Mouse (Mus musculus) cortical plate, adult 2 months (tissue): ENCODE measurements around the gene Hypk. TPM values are rescaled to one million over a fixed set of nuclear protein-coding genes. Genes with fewer than 3 reads are reported as not detected.

Experiments used
- H3K27ac ChIP-seq: fragments of 200-500 bp; 2 replicates; pipeline ENCODE4 v1.5.1; 2012; ENCODE audit warnings: low read length, control low read depth, inconsistent platforms; ENCODE audit not compliant: insufficient read depth
- H3K4me1 ChIP-seq: fragments of 200-500 bp; 2 replicates; pipeline ENCODE4 v1.6.1; 2011; ENCODE audit warnings: low read length; ENCODE audit not compliant: control insufficient read depth, insufficient read depth
- H3K4me3 ChIP-seq: fragments of 200-500 bp; 2 replicates; pipeline ENCODE4 v1.5.1; 2011; ENCODE audit warnings: mild to moderate bottlenecking, low read length, control low read depth; ENCODE audit not compliant: insufficient read depth
- CTCF ChIP-seq: fragments of 200-500 bp; IDR thresholded peaks from 2 replicates; pipeline ENCODE4 v1.5.1; 2011; ENCODE audit warnings: mild to moderate bottlenecking, control low read depth, low read length; ENCODE audit not compliant: insufficient read depth; ENCODE audit errors: extremely low read depth
- POLR2A ChIP-seq: fragments of 200-500 bp; IDR thresholded peaks from 2 replicates; pipeline ENCODE4 v1.6.1; 2011; ENCODE audit warnings: mild to moderate bottlenecking, low read length, control low read depth; ENCODE audit not compliant: insufficient read depth; ENCODE audit errors: extremely low read depth
- polyA plus RNA-seq: library from polyadenylated mRNA; depleted of rRNA; stranded (reverse); fragments of >200 nt; gene quantifications from 2 replicates; pipeline ENCODE4 v1.2.3, GENCODE M21; 2012

Gene Hypk
- polyA plus RNA-seq, 1 experiment: 26.5 TPM

DNA sequence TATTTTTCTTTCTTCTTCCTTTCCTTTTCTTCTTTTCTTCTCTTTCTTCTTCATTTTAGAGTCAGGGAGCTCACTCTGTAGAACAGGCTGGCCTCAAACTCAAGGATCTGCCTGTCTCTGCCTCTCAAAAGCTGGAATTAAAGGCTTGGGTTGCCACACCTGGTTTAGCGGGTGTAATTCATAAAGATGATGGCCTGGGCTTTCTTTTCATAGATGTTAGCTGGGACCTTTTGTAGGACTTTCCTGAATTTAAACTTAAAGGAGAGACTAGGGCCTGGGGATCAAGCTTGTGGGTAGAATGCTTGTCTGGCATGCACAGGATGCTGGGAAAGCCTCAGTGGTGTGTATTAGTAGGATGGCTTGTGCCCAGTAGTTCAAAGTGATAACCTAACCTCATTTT lies 8.9 kb upstream of the Hypk start, which contains the start of gene Ell3:
Gene Ell3 (minus strand): TSS at position 101 of the 400 bp plus-strand sequence.
- TF ChIP-seq CTCF (no peak), POLR2A (no peak)
- Histone ChIP-seq H3K4me3 (no peak within 1 kb of the TSS), H3K4me1 (no peaks in the 10 kb centered on the region), H3K27ac (no peak within 1 kb of the TSS)

- Histone ChIP-seq H3K27ac (no peak overlapping the region), H3K4me1 (no peaks in the 10 kb centered on the region), H3K4me3 (no peak overlapping the region)
- TF ChIP-seq CTCF (no peak), POLR2A (no peak)
Measured at GRCm38 (mm10) chr2:121445117-121445516, 8.0 kb upstream of the Hypk start.

DNA sequence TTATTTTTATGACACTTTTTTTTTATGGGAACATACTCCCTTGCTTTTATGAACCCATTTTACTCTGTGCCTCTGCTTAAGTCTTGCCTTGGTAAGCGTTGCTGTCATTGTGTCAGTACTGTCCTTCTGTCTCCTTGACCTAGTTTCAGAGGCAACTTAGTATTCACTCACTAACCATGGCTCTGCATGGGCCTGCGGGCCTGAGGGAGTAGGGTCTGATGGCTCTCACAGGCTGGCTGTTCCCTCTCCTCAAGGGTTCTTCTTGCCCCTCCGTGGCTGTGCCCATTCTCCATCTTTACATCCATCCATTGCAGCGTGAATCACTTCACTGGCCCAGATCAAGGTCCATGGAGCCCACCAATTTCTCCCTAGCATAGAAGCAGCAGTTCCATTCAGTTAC lies 6.6 kb upstream of the Hypk start:
- no peak for TF ChIP-seq CTCF
- TF ChIP-seq POLR2A: no peak
- Histone ChIP-seq H3K4me3 (no peak overlapping the region), H3K4me1 (no peaks in the 10 kb centered on the region), H3K27ac (no peak overlapping the region)

DNA sequence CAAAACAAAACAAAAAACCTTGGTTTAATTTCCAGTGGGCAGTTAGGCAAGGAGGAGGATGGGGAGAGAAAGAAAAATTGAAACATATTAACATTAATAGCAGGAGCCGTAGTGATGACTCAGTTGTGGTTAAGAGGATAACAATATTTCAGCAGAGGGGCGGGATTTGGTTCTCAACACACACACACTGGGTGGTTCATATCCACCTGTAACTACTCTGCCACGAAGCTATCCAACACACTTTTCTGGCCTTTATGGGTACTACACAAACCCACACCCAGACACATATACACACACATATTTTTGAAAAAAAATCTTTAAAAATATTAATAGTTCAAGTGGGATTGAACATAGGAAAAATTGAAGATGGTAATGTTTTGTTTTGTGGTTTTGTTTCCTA lies 6.1 kb upstream of the Hypk start:
- TF ChIP-seq CTCF (no peak), POLR2A (no peak)
- Histone ChIP-seq H3K4me1 (no peaks in the 10 kb centered on the region), H3K27ac (no peak overlapping the region), H3K4me3 (no peak overlapping the region)

- no peak for TF ChIP-seq POLR2A
- peak; percentile 14; the same call in 1 of the 2 replicates for TF ChIP-seq CTCF
- peak overlapping the region; percentile 90 for H3K27ac ChIP-seq
- peak overlapping the region; percentile 64; the same call in 1 of the 2 replicates for H3K4me3 ChIP-seq
- peaks cover 1% of the 10 kb centered on the region; the same call in 1 of the 2 replicates for H3K4me1 ChIP-seq
Measured at GRCm38 (mm10) chr2:121448136-121448535, 5.0 kb upstream of the Hypk start.

DNA sequence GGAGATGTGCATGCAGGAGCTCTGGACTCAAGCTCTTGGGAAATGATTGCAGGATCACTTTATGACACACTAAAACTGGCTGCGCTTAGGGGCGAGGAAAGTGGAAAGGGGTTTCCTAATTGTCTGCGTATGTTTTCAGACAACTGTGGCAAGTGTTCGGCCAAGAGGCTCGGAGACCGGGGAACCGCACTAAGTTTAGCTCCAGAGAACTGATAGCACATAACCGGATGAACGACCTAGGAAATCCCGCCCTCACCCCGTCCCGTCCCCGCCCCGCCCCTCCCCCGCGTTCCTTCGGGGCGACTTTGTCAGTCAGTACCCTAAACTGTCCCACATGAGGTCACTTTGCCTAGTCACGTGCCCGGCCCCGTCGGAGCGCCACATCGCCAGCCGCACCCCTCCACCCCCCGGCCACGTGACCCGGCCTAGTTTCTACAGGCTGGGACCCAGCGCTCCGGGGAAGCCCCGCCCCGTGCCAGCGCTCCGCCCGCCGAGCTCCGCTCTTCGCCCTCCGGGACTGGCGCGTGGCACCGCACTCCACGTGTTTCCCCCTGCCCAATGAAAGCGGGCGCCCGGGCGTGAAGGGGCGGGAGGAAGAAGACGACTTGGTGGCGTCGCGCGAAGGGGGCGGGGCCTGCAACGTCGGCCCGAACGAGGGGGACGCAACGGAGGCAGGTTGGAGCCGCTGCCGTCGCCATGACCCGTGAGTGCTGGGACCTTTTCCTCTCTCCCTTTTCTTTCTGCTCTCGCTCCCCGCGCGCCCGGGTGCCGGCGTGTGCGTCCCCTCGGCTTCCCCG lies 4.2 kb upstream of the Hypk start, which contains the start of gene Serf2:
Gene Serf2 (plus strand): TSS at position 457 of the 797 bp plus-strand sequence.
- H3K27ac ChIP-seq: peak within 1 kb of the TSS; percentile 94
- TF ChIP-seq CTCF (no peak), POLR2A (peak; percentile 95)
- peaks cover 1% of the 10 kb centered on the region; the same call in 1 of the 2 replicates for H3K4me1 ChIP-seq
- peak within 1 kb of the TSS; percentile 64 for H3K4me3 ChIP-seq

DNA sequence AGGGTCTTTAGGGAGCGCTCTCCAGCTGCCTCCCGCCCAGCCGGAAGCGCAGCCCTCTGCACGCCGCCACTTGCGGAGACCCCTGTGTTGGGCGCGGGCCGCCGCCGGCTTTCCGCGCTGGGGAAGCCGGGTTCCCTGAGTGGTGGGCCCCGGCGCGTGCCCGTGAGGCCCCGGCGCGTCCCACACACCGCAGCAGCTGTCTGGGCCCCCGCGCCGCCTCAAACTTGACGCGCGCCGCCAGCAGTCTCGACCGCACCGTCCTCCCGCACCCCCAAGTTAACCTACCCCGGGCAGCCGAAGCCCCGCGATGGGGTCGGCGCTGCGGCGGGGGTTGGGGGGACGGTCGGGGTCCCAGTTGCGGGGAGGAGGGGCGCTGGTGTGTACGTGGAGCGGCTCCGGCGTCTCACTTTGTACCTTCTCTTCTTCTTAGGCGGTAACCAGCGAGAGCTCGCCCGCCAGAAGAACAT lies 3.5 kb upstream of the Hypk start:
- peaks cover 1% of the 10 kb centered on the region; the same call in 1 of the 2 replicates for H3K4me1 ChIP-seq
- H3K27ac ChIP-seq: peak overlapping the region; percentile 94
- H3K4me3 ChIP-seq: peak overlapping the region; percentile 64
- TF ChIP-seq CTCF (no peak), POLR2A (no peak)

- peaks cover 1% of the 10 kb centered on the region; the same call in 1 of the 2 replicates for H3K4me1 ChIP-seq
- no peak for TF ChIP-seq POLR2A
- no peak for TF ChIP-seq CTCF
- no peak overlapping the region for H3K27ac ChIP-seq
- peak overlapping the region; percentile 64 for H3K4me3 ChIP-seq
Measured at GRCm38 (mm10) chr2:121450093-121450492, 3.0 kb upstream of the Hypk start.

- TF ChIP-seq CTCF (no peak), POLR2A (no peak)
- Histone ChIP-seq H3K27ac (no peak overlapping the region), H3K4me3 (no peak overlapping the region), H3K4me1 (peaks cover 1% of the 10 kb centered on the region; the same call in 1 of the 2 replicates)
Measured at GRCm38 (mm10) chr2:121452361-121452760, 729 bp upstream of the Hypk start.

DNA sequence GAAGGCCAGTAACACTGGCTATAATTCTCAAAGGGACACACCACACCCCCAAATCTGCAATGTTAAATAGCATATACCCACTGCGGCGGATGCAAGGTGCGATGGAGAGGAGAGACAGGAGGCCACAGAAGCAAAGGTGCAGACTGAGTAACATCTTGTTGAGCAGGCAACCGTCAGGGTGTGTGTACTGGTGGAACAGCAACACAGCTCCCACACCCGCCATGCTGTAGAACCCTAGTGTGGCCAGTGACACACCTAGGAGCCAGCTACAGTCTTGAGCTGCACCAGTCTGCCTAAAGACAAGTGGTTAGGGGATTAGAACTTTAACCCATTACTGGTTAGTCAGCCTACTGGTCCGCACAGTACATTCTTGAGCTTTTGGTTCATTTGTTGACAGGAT lies 827 bp downstream of the Hypk start:
- Histone ChIP-seq H3K4me3 (no peak overlapping the region), H3K4me1 (peaks cover 1% of the 10 kb centered on the region; the same call in 1 of the 2 replicates), H3K27ac (no peak overlapping the region)
- TF ChIP-seq POLR2A: no peak
- TF ChIP-seq CTCF: no peak
